In the genomic region with DNA sequence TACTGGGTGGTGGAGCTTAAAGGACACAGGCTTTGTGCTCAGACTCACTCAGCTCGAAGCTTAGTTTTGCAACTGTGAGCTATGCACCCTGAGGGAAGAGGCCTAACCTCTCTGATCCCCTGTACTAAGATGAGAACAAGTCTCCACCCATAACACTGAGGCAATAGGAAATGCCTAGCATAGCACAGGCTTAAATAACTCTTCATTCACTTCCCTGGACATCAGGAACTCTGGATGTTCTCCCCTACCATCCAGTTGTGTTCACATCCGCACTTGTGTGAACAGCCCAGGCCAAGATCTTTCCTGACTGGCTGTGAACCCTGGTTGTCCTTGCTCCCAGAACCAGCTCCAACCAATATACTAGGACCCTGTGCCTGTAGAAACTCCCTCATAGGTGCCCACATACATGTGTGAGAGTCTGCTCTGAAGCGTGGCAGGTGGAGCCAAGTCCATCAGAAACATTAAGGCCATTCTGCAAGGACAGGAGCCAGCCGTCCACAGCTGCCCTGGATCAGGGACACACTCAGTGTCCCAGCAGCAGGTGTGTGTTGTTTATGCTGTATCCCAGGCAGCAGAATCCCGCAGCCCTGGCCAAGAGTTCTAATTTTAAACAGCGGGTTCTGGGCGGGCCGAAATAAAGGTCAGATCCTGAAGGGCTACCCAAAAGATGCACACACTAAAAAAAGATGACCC, we compare ENCODE assay signal across 11 mouse cellular contexts.
DNase-seq lines count a peak whose midpoint lies in the region; ATAC-seq lines count a peak whose summit lies in the region.
"Had no signal": no experiment of that assay in that cellular context is flagged by ENCODE, and none has a peak within 500 bp of the region (broad histone marks: within the 10 kb centered on the region; RNA-seq: fewer than 3 reads in every experiment).

No protein-coding gene starts in this region.

- H3K9me3 ChIP-seq in heart, embryonic 16.5 days (replicated peaks; ENCODE audit: control insufficient read depth, low read length), result peaks cover 13% of the 10 kb centered on the region

- DNase-seq in kidney, postnatal 10 days, result peak; percentile 27
- no peak for DNase-seq in kidney, adult 8-10 months
- DNase-seq in gastrocnemius, postnatal 14 days, result peak; percentile 81
- DNase-seq in lung, postnatal 25 days (ENCODE audit: low spot score), result peak; percentile 72
- DNase-seq in cerebellum, adult 9-11 months, result no peak
- no peak for DNase-seq in layer of hippocampus, adult 18-20 months (ENCODE audit: low spot score in 2 of 2)
- no peak for DNase-seq in thymus, postnatal 25 days
- DNase-seq: left cerebral cortex, postnatal 4 days had no signal

- H3K4me1 ChIP-seq in heart, embryonic 16.5 days (ENCODE audit: control insufficient read depth, insufficient read depth, low read length), result peaks cover 46% of the 10 kb centered on the region

- H3K27me3 ChIP-seq in heart, embryonic 16.5 days (ENCODE audit: control insufficient read depth, insufficient read depth, low read length), result no peaks in the 10 kb centered on the region

- ATAC-seq in heart, embryonic 16.5 days (replicated peaks; ENCODE audit: extremely low read depth, insufficient read depth, low FRiP score), result peak; percentile 67
- ATAC-seq: intestine, embryonic 16.5 days had no signal

- H3K4me3 ChIP-seq in heart, embryonic 16.5 days (ENCODE audit: low read length), result no peak overlapping the region

- intact Hi-C loops in gastrocnemius, postnatal 14 days (cut with DNase I; ENCODE audit: low total_unique reads), result no loop called here

- H3K4me2 ChIP-seq in heart, embryonic 16.5 days (ENCODE audit: low read depth, low read length), result no peak overlapping the region

- 47% methylated on average over 8 of the region's 8 CpGs for WGBS in heart, embryonic 16.5 days

- H3K36me3 ChIP-seq in heart, embryonic 16.5 days (ENCODE audit: control insufficient read depth, insufficient read depth), result no peaks in the 10 kb centered on the region

- H3K9ac ChIP-seq in heart, embryonic 16.5 days (ENCODE audit: low read length), result peak overlapping the region; percentile 31; the same call in 1 of the 2 replicates

- H3K27ac ChIP-seq in heart, embryonic 16.5 days (ENCODE audit: low read length), result peak overlapping the region; percentile 92
- H3K27ac ChIP-seq: macrophage had no signal

Comparison
In these comparisons a context has a peak if more than half of its experiments do, and no peak if none do; other contexts are left out.
1. DNase-seq: peak in kidney, postnatal 10 days (single experiment), gastrocnemius, postnatal 14 days (single experiment) and lung, postnatal 25 days (single experiment); none in kidney, adult 8-10 months (0 of 2), cerebellum, adult 9-11 months (single experiment), layer of hippocampus, adult 18-20 months (0 of 2) and thymus, postnatal 25 days (single experiment).